Mouse (Mus musculus): ENCODE data around the gene A830031A19Rik.

GRCm38 (mm10) chr11:24092618-24093017 lies 17.8 kb upstream of the A830031A19Rik start:
- TF ChIP-seq CTCF (conservative IDR thresholded peaks at IDR 0.05; ENCODE audit: low read length) (no peak), POU5F1 (IDR thresholded peaks at IDR 0.05; ENCODE audit: borderline replicate concordance, low read length) (no peak), NANOG (IDR thresholded peaks at IDR 0.05; ENCODE audit: borderline replicate concordance, low read length) (no peak)
